Mouse (Mus musculus) heart, postnatal 0 days (tissue): ENCODE results near the gene Plekha8. TPM values are rescaled to one million over a fixed set of nuclear protein-coding genes. Genes with fewer than 3 reads are reported as not detected.

Source experiments
- ATAC-seq: fragments of 200-750 bp; cut with Nextera tagmentation; 2 replicates; pipeline ENCODE4 v1.8.0; 2017; ENCODE audit warnings: low read depth, moderate number of reproducible peaks, moderate library complexity; ENCODE audit not compliant: insufficient read depth
- DNase-seq: peaks from one replicate; pipeline ENCODE4 v3.0.0-alpha.2; 2016; ENCODE audit warnings: low spot score
- H3K27ac ChIP-seq: fragments of 300-500 bp; sonication (generic); 2 replicates; pipeline ENCODE4 v1.5.1; 2014; ENCODE audit warnings: low read depth, mild to moderate bottlenecking
- H3K27me3 ChIP-seq: fragments of 300-500 bp; sonication (generic); 2 replicates; pipeline ENCODE4 v1.6.1; 2014; ENCODE audit warnings: low read length, mixed read lengths; ENCODE audit not compliant: control insufficient read depth, insufficient read depth
- H3K36me3 ChIP-seq: fragments of 300-500 bp; sonication (generic); replicated peaks from 2 replicates; pipeline ENCODE4 v1.6.1; 2014; ENCODE audit warnings: low read length, mixed read lengths; ENCODE audit not compliant: control insufficient read depth, insufficient read depth
- H3K4me1 ChIP-seq: fragments of 300-500 bp; sonication (generic); 2 replicates; pipeline ENCODE4 v1.6.1; 2014; ENCODE audit warnings: antibody characterized with exemption; ENCODE audit not compliant: control insufficient read depth, insufficient read depth
- H3K4me2 ChIP-seq: fragments of 300-500 bp; sonication (generic); 2 replicates; pipeline ENCODE4 v1.6.1; 2014; ENCODE audit warnings: low read depth, mild to moderate bottlenecking, low read length, moderate library complexity
- H3K4me3 ChIP-seq: fragments of 300-500 bp; sonication (generic); 2 replicates; pipeline ENCODE4 v1.5.1; 2014; ENCODE audit warnings: low read depth, low read length
- H3K9ac ChIP-seq: fragments of 300-500 bp; sonication (generic); replicated peaks from 2 replicates; pipeline ENCODE4 v1.6.1; 2014; ENCODE audit warnings: low read depth, low read length, mixed read lengths
- H3K9me3 ChIP-seq: fragments of 300-500 bp; sonication (generic); replicated peaks from 2 replicates; pipeline ENCODE4 v1.6.1; 2016; ENCODE audit warnings: low read length; ENCODE audit not compliant: control insufficient read depth
- CTCF ChIP-seq: IDR thresholded peaks from 2 replicates; pipeline ENCODE4 v1.5.1; 2016; ENCODE audit warnings: antibody characterized with exemption, control low read depth, low read depth
- EP300 ChIP-seq: IDR thresholded peaks from 2 replicates; pipeline ENCODE4 v1.6.1; 2016; ENCODE audit warnings: antibody characterized with exemption, low read depth
- WGBS: fragments of 180-500 bp; shearing (Covaris S2); extraction: QIAGEN DNeasy Blood & Tissue Kit; methylation state at CpG from one replicate; pipeline ENCODE4 v1.1.7; 2014; 5-methylcytosine and 5-hydroxymethylcytosine counted together
- polyA plus RNA-seq: library from polyadenylated mRNA; unstranded; fragments of >200 nt; fragmentation: Nextera tagmentation; extraction: Ambion mirVana; gene quantifications from 2 replicates; pipeline ENCODE4 v1.2.1, GENCODE M21; 2015
- total RNA-seq: library from RNA; depleted of rRNA; stranded (reverse); fragments of >200 nt; gene quantifications from 2 replicates; pipeline ENCODE4 v1.2.3, GENCODE M21; 2014; ENCODE audit warnings: low replicate concordance

The Plekha8 gene
- total and polyA plus RNA-seq, 2 experiments from 2014 or later, result 5.3 to 10.0 TPM

GRCm38 (mm10) chr6:54553632-54554031 is 41.3 kb upstream of the Plekha8 start:
- H3K27me3 ChIP-seq, result no peaks in the 10 kb centered on the region
- DNase-seq (no peak), ATAC-seq (no peak)
- H3K27ac ChIP-seq, result no peak overlapping the region
- H3K4me2 ChIP-seq, result no peak overlapping the region
- no peak overlapping the region for H3K9ac ChIP-seq
- H3K9me3 ChIP-seq, result no peaks in the 10 kb centered on the region
- 78% methylated on average over 2 of the region's 2 CpGs for WGBS
- TF ChIP-seq CTCF, result no peak
- no peak for TF ChIP-seq EP300
- H3K4me3 ChIP-seq, result no peak overlapping the region
- peaks cover 18% of the 10 kb centered on the region for H3K4me1 ChIP-seq
- H3K36me3 ChIP-seq, result no peaks in the 10 kb centered on the region

GRCm38 (mm10) chr6:54554341-54555110 is 40.4 kb upstream of the Plekha8 start:
- WGBS, result 58% methylated on average over 8 of the region's 8 CpGs
- Histone ChIP-seq H3K4me2 (no peak overlapping the region), H3K36me3 (no peaks in the 10 kb centered on the region), H3K4me3 (no peak overlapping the region), H3K9me3 (no peaks in the 10 kb centered on the region), H3K9ac (no peak overlapping the region), H3K4me1 (peaks cover 18% of the 10 kb centered on the region), H3K27ac (no peak overlapping the region), H3K27me3 (no peaks in the 10 kb centered on the region)
- no peak for TF ChIP-seq CTCF
- no peak for TF ChIP-seq EP300
- ATAC-seq (peak; percentile 17; the same call in 1 of the 2 replicates), DNase-seq (no peak)

- ATAC-seq, result no peak
- peak; percentile 23 for DNase-seq
- H3K4me2 ChIP-seq, result no peak overlapping the region
- peaks cover 8% of the 10 kb centered on the region for H3K4me1 ChIP-seq
- 0 out of 2 replicates have a peak, but pooled peaks cover 3% of the 10 kb centered on the region for H3K27me3 ChIP-seq
- H3K9me3 ChIP-seq, result no peaks in the 10 kb centered on the region
- no peak overlapping the region for H3K4me3 ChIP-seq
- H3K36me3 ChIP-seq, result no peaks in the 10 kb centered on the region
- no peak overlapping the region for H3K9ac ChIP-seq
- 64% methylated on average over 1 of the region's 1 CpGs for WGBS
- TF ChIP-seq CTCF (no peak), EP300 (no peak)
- no peak overlapping the region for H3K27ac ChIP-seq
These were observed 39.1 kb upstream of the Plekha8 start for GRCm38 (mm10) chr6:54555816-54556215.

- H3K36me3 ChIP-seq, result no peaks in the 10 kb centered on the region
- whole genome bisulfite sequencing, result 87% methylated on average over 7 of the region's 7 CpGs
- H3K27ac ChIP-seq, result no peak overlapping the region
- no peak overlapping the region for H3K4me3 ChIP-seq
- no peaks in the 10 kb centered on the region for H3K9me3 ChIP-seq
- 0 out of 2 replicates have a peak, but pooled peaks cover 3% of the 10 kb centered on the region for H3K27me3 ChIP-seq
- no peak overlapping the region for H3K4me2 ChIP-seq
- H3K4me1 ChIP-seq, result 0 out of 2 replicates have a peak, but pooled peaks cover 6% of the 10 kb centered on the region
- TF ChIP-seq CTCF, result no peak
- no peak for TF ChIP-seq EP300
- DNase-seq (no peak), ATAC-seq (no peak)
- H3K9ac ChIP-seq, result no peak overlapping the region
These were observed 37.2 kb upstream of the Plekha8 start for GRCm38 (mm10) chr6:54557671-54558070.

GRCm38 (mm10) chr6:54558466-54558865 is 36.4 kb upstream of the Plekha8 start:
- H3K4me2 ChIP-seq, result no peak overlapping the region

More at GRCm38 (mm10) chr6:54558466-54558865, 36.4 kb upstream of the Plekha8 start:
- 75% methylated on average over 7 of the region's 7 CpGs for WGBS
- no peak overlapping the region for H3K4me3 ChIP-seq
- H3K27me3 ChIP-seq, result 0 out of 2 replicates have a peak, but pooled peaks cover 3% of the 10 kb centered on the region
- DNase-seq (no peak), ATAC-seq (no peak)
- H3K9ac ChIP-seq, result no peak overlapping the region
- no peaks in the 10 kb centered on the region for H3K9me3 ChIP-seq
- no peaks in the 10 kb centered on the region for H3K36me3 ChIP-seq
- 0 out of 2 replicates have a peak, but pooled peaks cover 6% of the 10 kb centered on the region for H3K4me1 ChIP-seq
- H3K27ac ChIP-seq, result no peak overlapping the region
- TF ChIP-seq EP300, result no peak
- TF ChIP-seq CTCF, result no peak
